Mouse (Mus musculus) retina, postnatal 7 days (tissue): ENCODE data around the gene Ano10.

Experiments
- DNase-seq: peaks from one replicate; pipeline ENCODE4 v3.0.0-alpha.2; 2012; ENCODE audit warnings: low read depth, low spot score

The Ano10 gene

DNA sequence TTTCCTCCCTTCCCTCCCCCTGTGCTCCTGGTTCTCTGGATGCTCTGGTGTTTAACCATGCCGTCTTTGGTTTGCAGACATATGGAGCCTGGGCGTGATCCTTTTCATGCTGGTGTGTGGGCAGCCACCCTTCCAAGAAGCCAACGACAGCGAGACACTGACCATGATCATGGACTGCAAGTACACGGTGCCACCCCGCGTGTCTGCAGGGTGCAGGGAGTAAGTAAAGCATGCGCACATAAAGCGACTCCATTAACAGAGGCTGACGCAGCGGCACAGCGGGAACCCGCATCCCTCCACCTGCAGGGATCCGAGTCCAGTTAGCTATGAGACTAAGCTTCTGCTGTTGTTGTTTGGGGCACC, 137.2 kb downstream of the Ano10 start:
- no peak for DNase-seq

GRCm38 (mm10) chr9:122156389-122157078, 137.7 kb downstream of the Ano10 start:
- DNase-seq = no peak

- no peak for DNase-seq
Observed at GRCm38 (mm10) chr9:122155193-122155592, 139.0 kb downstream of the Ano10 start.

DNA sequence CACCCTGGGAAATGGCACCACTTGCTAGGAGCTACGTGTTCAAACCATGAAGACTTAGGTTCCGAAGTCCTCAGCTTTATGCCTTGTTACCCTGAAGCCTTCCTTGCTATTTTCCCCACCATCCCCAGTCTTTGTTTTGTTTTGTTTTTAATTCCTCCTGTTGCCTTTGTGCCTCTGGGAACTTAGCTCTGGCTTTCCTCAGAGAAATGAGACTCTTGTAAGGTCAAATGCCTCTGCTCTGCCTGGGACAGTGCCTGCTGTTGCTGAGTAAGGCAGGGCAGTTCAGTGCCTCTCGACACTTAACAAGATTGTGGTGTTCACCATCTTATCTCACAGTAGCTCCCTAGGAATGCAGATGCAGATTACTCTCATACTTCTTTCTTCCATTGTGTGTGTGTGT, 140.8 kb downstream of the Ano10 start:
- no peak for DNase-seq

- no peak for DNase-seq
Observed at GRCm38 (mm10) chr9:122152501-122152900, 141.7 kb downstream of the Ano10 start.

- no peak for DNase-seq
Observed at GRCm38 (mm10) chr9:122152063-122152462, 142.2 kb downstream of the Ano10 start.

DNA sequence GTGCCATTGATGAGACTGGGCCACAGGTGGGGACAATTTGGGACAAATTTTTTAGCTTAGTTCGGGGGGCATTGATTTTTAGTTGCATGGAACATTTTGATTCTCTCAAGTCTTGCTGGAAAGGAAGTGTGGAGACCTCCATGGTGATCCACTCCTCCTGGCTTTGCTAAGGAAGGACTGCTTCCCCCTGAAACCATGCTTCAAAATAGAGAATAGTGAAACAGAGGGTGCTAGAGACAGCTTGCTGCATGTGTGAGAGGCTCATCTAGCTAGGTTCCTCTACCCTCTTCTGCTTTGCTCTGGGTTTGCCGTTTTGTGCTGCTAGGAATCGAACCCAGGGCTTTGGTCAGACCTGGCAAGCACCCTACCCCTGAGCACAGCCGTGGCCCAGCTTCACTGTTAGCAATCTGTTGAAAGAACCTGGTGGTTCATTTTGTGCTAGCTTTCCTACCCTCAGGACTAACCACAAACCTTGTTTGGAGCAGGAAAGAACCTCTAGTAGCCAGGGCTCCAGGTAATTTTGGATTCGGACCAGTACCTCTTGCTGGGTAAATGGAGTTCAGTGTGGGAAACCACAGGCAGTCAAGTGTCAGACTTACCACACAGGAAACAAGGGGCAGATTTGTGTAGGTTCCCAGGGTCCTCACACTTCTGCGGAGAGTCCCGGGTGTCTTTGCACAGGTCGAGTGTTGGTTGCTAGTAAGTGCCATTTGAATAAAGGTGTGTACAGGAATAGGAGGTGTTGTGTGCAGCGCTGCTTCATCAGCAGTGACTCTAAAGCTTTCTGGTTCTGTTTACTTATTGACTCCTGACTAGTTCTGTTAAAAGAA, 144.0 kb downstream of the Ano10 start:
- no peak for DNase-seq

GRCm38 (mm10) chr9:122148356-122148755, 145.9 kb downstream of the Ano10 start:
- no peak for DNase-seq

- no peak for DNase-seq
Observed at GRCm38 (mm10) chr9:122146124-122146870, 147.9 kb downstream of the Ano10 start.

- DNase-seq = no peak
Observed at GRCm38 (mm10) chr9:122145677-122146076, 148.5 kb downstream of the Ano10 start.

DNA sequence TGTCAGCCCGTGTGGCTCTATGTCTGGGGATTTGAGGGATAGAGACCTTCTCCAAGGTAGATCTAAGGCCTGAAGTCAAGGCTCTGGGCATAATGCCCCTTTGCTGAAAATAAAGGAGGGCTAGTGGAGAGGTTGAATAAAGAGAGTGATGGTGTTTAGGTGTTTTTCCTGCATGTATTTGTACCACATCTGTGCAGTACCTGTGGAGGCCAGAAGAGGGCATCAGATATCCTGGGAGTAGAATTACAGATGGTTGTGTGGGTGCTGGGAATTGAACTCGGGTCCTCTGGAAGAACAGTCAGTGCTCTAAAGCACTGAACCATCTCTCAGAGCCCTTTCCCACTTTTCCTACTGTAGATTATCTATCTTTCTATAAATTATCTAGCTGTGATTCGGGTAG, 149.4 kb downstream of the Ano10 start:
- DNase-seq = no peak

GRCm38 (mm10) chr9:122143219-122143618, 151.0 kb downstream of the Ano10 start:
- no peak for DNase-seq

DNA sequence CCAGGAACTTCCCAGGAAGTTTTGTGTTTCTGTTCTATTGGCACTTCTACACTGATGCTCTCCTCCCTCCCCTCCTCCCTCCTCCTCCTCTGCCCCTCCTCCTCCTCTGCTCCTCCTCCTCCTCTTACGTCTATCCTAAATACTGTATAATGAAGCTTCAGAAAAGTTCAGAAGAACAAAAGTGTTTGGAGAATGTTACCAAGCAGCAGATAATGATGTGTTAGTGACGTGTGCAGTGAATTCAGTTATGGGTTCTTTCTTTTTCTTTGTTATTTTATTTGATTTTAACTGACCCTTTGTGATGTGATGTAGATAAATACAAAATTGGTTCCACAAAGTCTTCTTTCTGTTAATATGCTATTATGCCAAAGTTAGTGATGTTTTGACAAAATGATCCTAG, 155.0 kb downstream of the Ano10 start:
- DNase-seq = no peak

DNA sequence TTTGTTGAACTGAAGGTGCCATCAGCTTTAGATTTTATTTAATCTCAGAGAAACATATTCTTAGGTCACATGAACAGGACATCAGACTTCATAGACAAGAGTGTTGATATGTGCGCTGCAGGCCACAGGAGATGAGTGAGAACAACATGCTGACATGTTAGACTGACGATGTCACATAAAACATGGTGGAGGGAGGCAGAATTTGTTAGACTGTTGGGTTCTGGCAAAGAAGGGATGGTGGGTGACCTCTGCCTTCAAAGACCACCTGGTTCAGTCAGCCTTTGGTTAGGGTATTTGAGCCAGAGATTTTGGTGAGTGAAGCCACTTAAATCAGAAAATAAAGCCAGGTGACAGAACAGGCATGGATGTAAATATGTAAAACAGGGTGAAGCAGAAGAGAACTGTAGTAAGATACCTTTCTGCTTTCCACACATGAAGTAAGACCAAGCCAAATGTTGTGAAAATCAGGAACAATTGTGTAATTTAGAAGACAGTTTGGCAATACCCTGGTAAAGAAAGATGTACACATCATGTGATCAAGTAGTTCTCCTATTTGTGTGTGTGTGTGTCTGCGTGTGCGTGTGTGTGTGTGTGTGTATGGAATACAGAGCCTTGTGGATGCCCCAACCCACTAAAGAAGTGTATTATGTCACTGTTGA, 155.7 kb downstream of the Ano10 start:
- DNase-seq = no peak

GRCm38 (mm10) chr9:122137960-122138359, 156.3 kb downstream of the Ano10 start:
- DNase-seq = no peak

- no peak for DNase-seq
Observed at GRCm38 (mm10) chr9:122135885-122136170, 158.4 kb downstream of the Ano10 start.

GRCm38 (mm10) chr9:122135095-122135884, 158.9 kb downstream of the Ano10 start:
- DNase-seq = no peak

GRCm38 (mm10) chr9:122132145-122132544, 162.1 kb downstream of the Ano10 start:
- no peak for DNase-seq

DNA sequence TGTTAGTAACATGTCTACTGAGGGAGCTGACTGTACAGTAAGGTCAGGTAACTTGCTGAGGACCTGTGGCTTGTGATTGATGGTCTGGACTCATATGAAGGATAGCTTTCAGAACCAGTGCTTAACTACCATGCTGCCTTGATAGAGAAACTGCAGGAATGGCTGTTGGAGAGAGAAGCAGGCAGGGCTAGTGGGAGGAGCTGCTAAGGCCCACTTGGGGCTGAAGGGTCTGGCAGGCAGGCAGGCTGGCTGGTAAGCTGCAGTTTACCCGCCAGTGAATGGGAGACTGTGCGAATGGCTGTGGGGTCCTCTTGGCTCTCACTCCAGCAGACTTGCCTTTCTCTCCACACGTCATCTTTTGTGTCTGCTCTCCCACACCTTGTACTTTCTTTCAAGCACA, 163.6 kb downstream of the Ano10 start:
- DNase-seq = no peak

- DNase-seq = no peak
Observed at GRCm38 (mm10) chr9:122128686-122129085, 165.5 kb downstream of the Ano10 start.

- DNase-seq = no peak
Observed at GRCm38 (mm10) chr9:122127271-122127785, 166.9 kb downstream of the Ano10 start.
